Mouse (Mus musculus): ENCODE data around the gene Ankrd17. TPM values are rescaled to one million over a fixed set of nuclear protein-coding genes. Genes with fewer than 3 reads are reported as not detected.

Ankrd17 gene
- polyA plus RNA-seq, 1 experiment = 14.7 TPM

DNA sequence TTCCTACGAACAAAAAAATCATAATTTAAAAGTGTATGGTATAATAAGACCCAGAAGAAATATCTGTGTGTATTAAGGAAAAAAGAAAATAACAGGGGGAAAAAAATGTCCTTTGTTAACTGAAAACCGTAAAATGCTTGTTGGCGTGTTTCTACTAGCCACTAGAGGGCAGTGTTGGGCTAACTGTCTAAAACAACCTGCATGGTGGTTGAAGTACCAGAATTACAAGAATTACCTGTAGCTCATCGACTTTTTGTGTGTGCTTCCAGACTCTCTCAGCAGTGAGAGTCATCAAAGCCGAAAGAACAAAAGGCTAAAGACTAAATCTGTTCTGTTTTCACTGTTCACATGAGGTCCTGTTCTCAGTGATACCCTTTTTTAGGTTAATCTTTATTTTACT lies 163.2 kb downstream of the Ankrd17 start:
- Histone ChIP-seq H3K79me2 (ENCODE audit: control insufficient read depth, insufficient read depth) (no peaks in the 10 kb centered on the region), H3K4me2 (ENCODE audit: low read depth) (no peak overlapping the region), H3ac (ENCODE audit: control insufficient read depth, insufficient read length) (no peak overlapping the region), H3K4me3 (no peak overlapping the region), H3K27me3 (ENCODE audit: control insufficient read depth, insufficient read depth, insufficient read length) (peaks cover 14% of the 10 kb centered on the region), H3K36me3 (ENCODE audit: control insufficient read depth, insufficient read depth) (no peaks in the 10 kb centered on the region)
- no peak for TF ChIP-seq USF1 (IDR thresholded peaks at IDR 0.05; ENCODE audit: low read depth)
- no peak for TF ChIP-seq MYOG (IDR thresholded peaks at IDR 0.05; ENCODE audit: control insufficient read depth in 1 of 3, insufficient read depth in 1 of 3, insufficient read length in 2 of 3, low read depth in 2 of 3)
- TF ChIP-seq SRF (IDR thresholded peaks at IDR 0.05; ENCODE audit: control insufficient read depth, insufficient read length, low read depth) = no peak
- TF ChIP-seq POLR2A (IDR thresholded peaks at IDR 0.05; ENCODE audit: insufficient read length, low read depth) = no peak
- TF ChIP-seq TCF12 (IDR thresholded peaks at IDR 0.05; ENCODE audit: insufficient read depth, poor library complexity, severe bottlenecking) = no peak
- TF ChIP-seq POLR2AphosphoS2 (IDR thresholded peaks at IDR 0.05; ENCODE audit: insufficient read length, low read depth) = no peak
- no peak for TF ChIP-seq MYOD1 (IDR thresholded peaks at IDR 0.05; ENCODE audit: control insufficient read depth in 1 of 3, insufficient read length in 2 of 3, low read depth in 2 of 3)
- TF ChIP-seq MAX (IDR thresholded peaks at IDR 0.05; ENCODE audit: low read depth) = no peak
- TF ChIP-seq E2F4 (IDR thresholded peaks at IDR 0.05; ENCODE audit: insufficient read depth) = no peak
- no peak for TF ChIP-seq CEBPB (IDR thresholded peaks at IDR 0.05; ENCODE audit: insufficient read depth, poor library complexity, severe bottlenecking)
- no peak for TF ChIP-seq TCF3 (IDR thresholded peaks at IDR 0.05; ENCODE audit: insufficient read length, low read depth)
- TF ChIP-seq REST (IDR thresholded peaks at IDR 0.05; ENCODE audit: insufficient read depth, insufficient read length) = no peak

DNA sequence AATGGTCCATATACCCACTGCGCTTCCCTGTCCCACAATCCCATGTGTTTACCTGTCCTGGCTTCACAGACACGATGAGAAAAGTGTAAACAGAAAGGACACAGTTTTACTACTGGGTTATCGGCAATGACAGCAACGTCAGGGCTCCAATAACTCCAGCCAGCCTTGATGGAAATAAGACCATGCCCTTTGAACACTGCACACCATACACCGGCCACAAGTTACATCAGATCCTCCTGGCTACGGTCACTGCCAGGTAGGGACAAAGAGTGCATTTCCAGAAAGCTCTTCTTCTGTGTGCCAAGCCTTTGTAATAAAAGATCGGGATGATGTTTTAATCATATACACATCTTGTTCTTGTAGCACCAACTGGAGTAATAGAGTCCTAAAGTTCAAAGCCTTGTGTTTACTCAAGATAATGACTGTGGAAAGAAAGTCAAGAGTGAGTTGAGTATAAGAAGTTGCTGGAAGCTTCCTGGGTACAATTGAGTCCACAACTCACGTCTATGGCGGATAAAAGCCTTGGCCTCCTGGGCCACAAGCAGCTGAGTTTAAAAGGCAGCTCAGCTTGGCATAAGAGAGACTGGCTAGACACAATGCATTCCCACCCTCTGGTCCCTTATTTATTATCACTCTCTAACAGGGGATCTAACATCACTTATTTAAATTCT lies 163.8 kb downstream of the Ankrd17 start:
- H3ac ChIP-seq (ENCODE audit: control insufficient read depth, insufficient read length) = no peak overlapping the region
- H3K4me3 ChIP-seq = no peak overlapping the region
- H3K79me2 ChIP-seq (ENCODE audit: control insufficient read depth, insufficient read depth) = no peaks in the 10 kb centered on the region
- peaks cover 14% of the 10 kb centered on the region for H3K27me3 ChIP-seq (ENCODE audit: control insufficient read depth, insufficient read depth, insufficient read length)
- no peak overlapping the region for H3K4me2 ChIP-seq (ENCODE audit: low read depth)
- TF ChIP-seq MAX (IDR thresholded peaks at IDR 0.05; ENCODE audit: low read depth) (no peak), TCF3 (IDR thresholded peaks at IDR 0.05; ENCODE audit: insufficient read length, low read depth) (no peak), E2F4 (IDR thresholded peaks at IDR 0.05; ENCODE audit: insufficient read depth) (no peak), USF1 (IDR thresholded peaks at IDR 0.05; ENCODE audit: low read depth) (no peak), REST (IDR thresholded peaks at IDR 0.05; ENCODE audit: insufficient read depth, insufficient read length) (no peak), MYOD1 (IDR thresholded peaks at IDR 0.05; ENCODE audit: control insufficient read depth in 1 of 3, insufficient read length in 2 of 3, low read depth in 2 of 3) (no peak), POLR2AphosphoS2 (IDR thresholded peaks at IDR 0.05; ENCODE audit: insufficient read length, low read depth) (no peak), TCF12 (IDR thresholded peaks at IDR 0.05; ENCODE audit: insufficient read depth, poor library complexity, severe bottlenecking) (no peak), SRF (IDR thresholded peaks at IDR 0.05; ENCODE audit: control insufficient read depth, insufficient read length, low read depth) (no peak), POLR2A (IDR thresholded peaks at IDR 0.05; ENCODE audit: insufficient read length, low read depth) (no peak)
- H3K36me3 ChIP-seq (ENCODE audit: control insufficient read depth, insufficient read depth) = no peaks in the 10 kb centered on the region

- TF ChIP-seq MAX (IDR thresholded peaks at IDR 0.05; ENCODE audit: low read depth) (no peak), REST (IDR thresholded peaks at IDR 0.05; ENCODE audit: insufficient read depth, insufficient read length) (no peak), POLR2AphosphoS2 (IDR thresholded peaks at IDR 0.05; ENCODE audit: insufficient read length, low read depth) (no peak), USF1 (IDR thresholded peaks at IDR 0.05; ENCODE audit: low read depth) (no peak), SRF (IDR thresholded peaks at IDR 0.05; ENCODE audit: control insufficient read depth, insufficient read length, low read depth) (no peak), MYOD1 (IDR thresholded peaks at IDR 0.05; ENCODE audit: control insufficient read depth in 1 of 3, insufficient read length in 2 of 3, low read depth in 2 of 3) (no peak), E2F4 (IDR thresholded peaks at IDR 0.05; ENCODE audit: insufficient read depth) (no peak), POLR2A (IDR thresholded peaks at IDR 0.05; ENCODE audit: insufficient read length, low read depth) (no peak), TCF3 (IDR thresholded peaks at IDR 0.05; ENCODE audit: insufficient read length, low read depth) (no peak), TCF12 (IDR thresholded peaks at IDR 0.05; ENCODE audit: insufficient read depth, poor library complexity, severe bottlenecking) (no peak), MYOG (IDR thresholded peaks at IDR 0.05; ENCODE audit: control insufficient read depth in 1 of 3, insufficient read depth in 1 of 3, insufficient read length in 2 of 3, low read depth in 2 of 3) (no peak), CEBPB (IDR thresholded peaks at IDR 0.05; ENCODE audit: insufficient read depth, poor library complexity, severe bottlenecking) (no peak)
- no peak overlapping the region for H3K4me2 ChIP-seq (ENCODE audit: low read depth)
- H3K36me3 ChIP-seq (ENCODE audit: control insufficient read depth, insufficient read depth) = no peaks in the 10 kb centered on the region
- no peak overlapping the region for H3K4me3 ChIP-seq
- H3K27me3 ChIP-seq (ENCODE audit: control insufficient read depth, insufficient read depth, insufficient read length) = peaks cover 14% of the 10 kb centered on the region
- no peaks in the 10 kb centered on the region for H3K79me2 ChIP-seq (ENCODE audit: control insufficient read depth, insufficient read depth)
- no peak overlapping the region for H3ac ChIP-seq (ENCODE audit: control insufficient read depth, insufficient read length)
Observed at GRCm38 (mm10) chr5:90199922-90200632, 166.3 kb downstream of the Ankrd17 start.

GRCm38 (mm10) chr5:90194831-90195230 lies 171.5 kb downstream of the Ankrd17 start:
- Histone ChIP-seq H3K79me2 (ENCODE audit: control insufficient read depth, insufficient read depth) (no peaks in the 10 kb centered on the region), H3K36me3 (ENCODE audit: control insufficient read depth, insufficient read depth) (no peaks in the 10 kb centered on the region), H3K27me3 (ENCODE audit: control insufficient read depth, insufficient read depth, insufficient read length) (no peaks in the 10 kb centered on the region), H3ac (ENCODE audit: control insufficient read depth, insufficient read length) (no peak overlapping the region), H3K4me2 (ENCODE audit: low read depth) (no peak overlapping the region), H3K4me3 (no peak overlapping the region)
- no peak for TF ChIP-seq MYOG (IDR thresholded peaks at IDR 0.05; ENCODE audit: control insufficient read depth in 1 of 3, insufficient read depth in 1 of 3, insufficient read length in 2 of 3, low read depth in 2 of 3)
- TF ChIP-seq REST (IDR thresholded peaks at IDR 0.05; ENCODE audit: insufficient read depth, insufficient read length) = no peak
- no peak for TF ChIP-seq TCF3 (IDR thresholded peaks at IDR 0.05; ENCODE audit: insufficient read length, low read depth)
- no peak for TF ChIP-seq TCF12 (IDR thresholded peaks at IDR 0.05; ENCODE audit: insufficient read depth, poor library complexity, severe bottlenecking)
- TF ChIP-seq MYOD1 (IDR thresholded peaks at IDR 0.05; ENCODE audit: control insufficient read depth in 1 of 3, insufficient read length in 2 of 3, low read depth in 2 of 3) = no peak
- no peak for TF ChIP-seq POLR2A (IDR thresholded peaks at IDR 0.05; ENCODE audit: insufficient read length, low read depth)
- no peak for TF ChIP-seq USF1 (IDR thresholded peaks at IDR 0.05; ENCODE audit: low read depth)
- TF ChIP-seq SRF (IDR thresholded peaks at IDR 0.05; ENCODE audit: control insufficient read depth, insufficient read length, low read depth) = no peak

Measured in myocyte (in vitro differentiated cells).